Mouse (Mus musculus) E14TG2a.4 (cell line): Measurements from ENCODE around the gene Myo15.

Experiments used
- CTCF ChIP-seq: conservative IDR thresholded peaks from 2 replicates; pipeline ENCODE4 v1.5.1; 2014; ENCODE audit warnings: low read length
- NANOG ChIP-seq: IDR thresholded peaks from 2 replicates; pipeline ENCODE4 v1.6.1; 2014; ENCODE audit warnings: borderline replicate concordance, low read length, mixed read lengths

- TF ChIP-seq CTCF (no peak), NANOG (no peak)
Observed at GRCm38 (mm10) chr11:60427628-60428027, 41.5 kb upstream of the Myo15 start.
